ENCODE assay signal across 21 mouse cellular contexts in genomic region chr15:24468239-24468638, GRCm38 (mm10).
DNase-seq lines count a peak whose midpoint lies in the region; ATAC-seq and TF ChIP-seq lines count a peak whose summit lies in the region.
"Had no signal": no experiment of that assay in that cellular context is flagged by ENCODE, and none has a peak within 500 bp of the region (broad histone marks: within the 10 kb centered on the region; RNA-seq: fewer than 3 reads in every experiment).

No protein-coding gene starts in this region.

- TF ChIP-seq POLR2A in kidney, adult 2 months (IDR thresholded peaks at IDR 0.05; ENCODE audit: low read depth, low read length) = no peak

- WGBS in forebrain, postnatal 0 days = 77% methylated on average over 1 of the region's 1 CpGs
- WGBS in forebrain, embryonic 12.5 days = 85% methylated on average over 1 of the region's 1 CpGs
- WGBS in kidney, adult 2 months = 79% methylated on average over 1 of the region's 1 CpGs

- no peak overlapping the region for H3K9ac ChIP-seq in forebrain, postnatal 0 days
- H3K9ac ChIP-seq in forebrain, embryonic 12.5 days = no peak overlapping the region
- H3K9ac ChIP-seq: embryonic facial prominence, embryonic 15.5 days; forebrain, embryonic 13.5 days; heart, embryonic 15.5 days; hindbrain, embryonic 15.5 days had no signal

- no peak overlapping the region for H3K27ac ChIP-seq in forebrain, postnatal 0 days (ENCODE audit: low read depth, low read length)
- no peak overlapping the region for H3K27ac ChIP-seq in forebrain, embryonic 12.5 days
- H3K27ac ChIP-seq in kidney, adult 2 months (ENCODE audit: insufficient read depth, low read depth, low read length) = no peak overlapping the region
- H3K27ac ChIP-seq: embryonic facial prominence, embryonic 15.5 days; forebrain, embryonic 13.5 days; heart, embryonic 10.5 days; heart, embryonic 15.5 days; hindbrain, embryonic 15.5 days had no signal

- H3K4me1 ChIP-seq in forebrain, postnatal 0 days (ENCODE audit: insufficient read depth) = no peaks in the 10 kb centered on the region
- H3K4me1 ChIP-seq in forebrain, embryonic 12.5 days = no peaks in the 10 kb centered on the region
- H3K4me1 ChIP-seq in kidney, adult 2 months (ENCODE audit: control insufficient read depth, insufficient read depth, low read length) = no peaks in the 10 kb centered on the region
- H3K4me1 ChIP-seq: embryonic facial prominence, embryonic 15.5 days; forebrain, embryonic 13.5 days; heart, embryonic 10.5 days; heart, embryonic 15.5 days; hindbrain, embryonic 15.5 days had no signal

- TF ChIP-seq CTCF in forebrain, postnatal 0 days (IDR thresholded peaks at IDR 0.05; ENCODE audit: low read depth) = no peak
- no peak for TF ChIP-seq CTCF in kidney, adult 2 months (conservative IDR thresholded peaks at IDR 0.05; ENCODE audit: insufficient read depth, insufficient read length, low read depth, low read length)

- no peak overlapping the region for H3K4me2 ChIP-seq in forebrain, postnatal 0 days (ENCODE audit: low read depth)
- H3K4me2 ChIP-seq in forebrain, embryonic 12.5 days = no peak overlapping the region
- H3K4me2 ChIP-seq: embryonic facial prominence, embryonic 15.5 days; forebrain, embryonic 13.5 days; heart, embryonic 15.5 days; hindbrain, embryonic 15.5 days had no signal

- no peak overlapping the region for H3K4me3 ChIP-seq in forebrain, postnatal 0 days (ENCODE audit: low read depth, low read length)
- no peak overlapping the region for H3K4me3 ChIP-seq in forebrain, embryonic 12.5 days (replicated peaks)
- no peak overlapping the region for H3K4me3 ChIP-seq in kidney, adult 2 months (ENCODE audit: insufficient read depth, low read depth, low read length)
- H3K4me3 ChIP-seq: embryonic facial prominence, embryonic 15.5 days; forebrain, embryonic 13.5 days; heart, embryonic 10.5 days; heart, embryonic 15.5 days; hindbrain, embryonic 15.5 days had no signal

- peak; percentile 5 for DNase-seq in forebrain, postnatal 0 days
- DNase-seq in 3T3-L1 (ENCODE audit: low read depth, low spot score) (peak; percentile 68), adipocyte (ENCODE audit: low spot score) (peak; percentile 28)
- DNase-seq in gastrocnemius, adult 8-10 months (ENCODE audit: low spot score in 2 of 2) = peak; percentile 20 to 51
- DNase-seq in kidney, adult 2 months = no peak
- no peak for DNase-seq in right cerebral cortex, postnatal 10 days (ENCODE audit: low spot score in 2 of 2)
- DNase-seq in heart, adult 8-10 months (ENCODE audit: low spot score) = no peak
- DNase-seq: adrenal gland, postnatal 10 days; cerebellum, adult 11-12 months; cerebellum, adult 9-11 months; cerebellum, postnatal 36 days; heart, adult 11 months; kidney, adult 8-10 months had no signal

- H3K36me3 ChIP-seq in forebrain, postnatal 0 days (ENCODE audit: insufficient read depth) = no peaks in the 10 kb centered on the region
- H3K36me3 ChIP-seq in forebrain, embryonic 12.5 days (replicated peaks) = no peaks in the 10 kb centered on the region
- no peaks in the 10 kb centered on the region for H3K36me3 ChIP-seq in kidney, adult 2 months (ENCODE audit: control insufficient read depth, insufficient read depth, low read length)
- H3K36me3 ChIP-seq: embryonic facial prominence, embryonic 15.5 days; heart, embryonic 10.5 days; heart, embryonic 15.5 days; hindbrain, embryonic 15.5 days had no signal

- H3K9me3 ChIP-seq in forebrain, postnatal 0 days (ENCODE audit: low read length) = no peaks in the 10 kb centered on the region
- H3K9me3 ChIP-seq in forebrain, embryonic 12.5 days = no peaks in the 10 kb centered on the region
- H3K9me3 ChIP-seq: embryonic facial prominence, embryonic 15.5 days; forebrain, embryonic 13.5 days; heart, embryonic 10.5 days; heart, embryonic 15.5 days; hindbrain, embryonic 15.5 days had no signal

- ATAC-seq in forebrain, postnatal 0 days = no peak
- ATAC-seq in forebrain, embryonic 12.5 days (ENCODE audit: low FRiP score) = no peak
- ATAC-seq: forebrain, embryonic 13.5 days; intestine, embryonic 16.5 days had no signal

- no peaks in the 10 kb centered on the region for H3K27me3 ChIP-seq in forebrain, postnatal 0 days (ENCODE audit: insufficient read depth, low read length)
- no peaks in the 10 kb centered on the region for H3K27me3 ChIP-seq in forebrain, embryonic 12.5 days
- no peaks in the 10 kb centered on the region for H3K27me3 ChIP-seq in kidney, adult 2 months (replicated peaks; ENCODE audit: control insufficient read depth, insufficient read depth, low read length)
- H3K27me3 ChIP-seq: CH12.LX; embryonic facial prominence, embryonic 15.5 days; forebrain, embryonic 13.5 days; heart, embryonic 15.5 days; hindbrain, embryonic 15.5 days had no signal

Comparison
In these comparisons a context has a peak if more than half of its experiments do, and no peak if none do; other contexts are left out.
1. DNase-seq: peak in forebrain, postnatal 0 days (single experiment), 3T3-L1 (single experiment), adipocyte (single experiment) and gastrocnemius, adult 8-10 months (2 of 2); none in kidney, adult 2 months (single experiment), right cerebral cortex, postnatal 10 days (0 of 2) and heart, adult 8-10 months (single experiment).